ENCODE assay signal across 23 mouse cellular contexts in genomic region chr10:120160533-120160932, GRCm38 (mm10). TPM values are rescaled to one million over a fixed set of nuclear protein-coding genes. Genes with fewer than 3 reads are reported as not detected.
DNase-seq lines count a peak whose midpoint lies in the region; ATAC-seq and TF ChIP-seq lines count a peak whose summit lies in the region.
"Had no signal": no experiment of that assay in that cellular context is flagged by ENCODE, and none has a peak within 500 bp of the region (broad histone marks: within the 10 kb centered on the region; RNA-seq: fewer than 3 reads in every experiment).

No protein-coding gene starts in this region.

- TF ChIP-seq EP300 in CH12.LX (IDR thresholded peaks at IDR 0.05; ENCODE audit: low read length): no peak

- peaks cover 2 to 34% of the 10 kb centered on the region in 2 experiments for H3K4me1 ChIP-seq in CH12.LX (ENCODE audit: control insufficient read depth in 1 of 2, insufficient read depth in 2 of 2)
- peaks cover 0 to 10% of the 10 kb centered on the region in 2 experiments; a peak in 3 of 4 replicates for H3K4me1 ChIP-seq in ES-E14 (ENCODE audit: control insufficient read depth in 2 of 2, insufficient read depth in 2 of 2, low read length in 2 of 2, poor library complexity in 1 of 2)
- no peaks in the 10 kb centered on the region for H3K4me1 ChIP-seq in limb, embryonic 13.5 days
- H3K4me1 ChIP-seq: embryonic facial prominence, embryonic 15.5 days; heart, embryonic 13.5 days had no signal

- in situ Hi-C loops in CH12.LX (cut with MboI; ENCODE audit: low pct_ligation_motif_present, low pct_unique_long_range_greater_than_20kb, low sequenced_read_pairs): no loop called here
- in situ Hi-C loops in ES-E14 (cut with MboI; ENCODE audit: low sequenced_read_pairs in 2 of 2, unreplicated experiment in 2 of 2): no loop called here

- H3K9me3 ChIP-seq in CH12.LX (replicated peaks; ENCODE audit: low read length): no peaks in the 10 kb centered on the region
- H3K9me3 ChIP-seq in ES-E14 (ENCODE audit: control insufficient read depth, insufficient read depth, low read depth, low read length): no peaks in the 10 kb centered on the region
- no peaks in the 10 kb centered on the region for H3K9me3 ChIP-seq in limb, embryonic 13.5 days
- H3K9me3 ChIP-seq: embryonic facial prominence, embryonic 15.5 days; forebrain, embryonic 12.5 days; heart, embryonic 13.5 days; hindbrain, embryonic 12.5 days had no signal

- no peaks in the 10 kb centered on the region for H3K79me2 ChIP-seq in CH12.LX (replicated peaks; ENCODE audit: control insufficient read depth, extremely low read depth, insufficient read depth, poor library complexity, severe bottlenecking)

- 59% methylated on average over 9 of the region's 9 CpGs for WGBS in limb, embryonic 13.5 days

- no peak overlapping the region for H3K27ac ChIP-seq in CH12.LX (ENCODE audit: insufficient read depth, low read depth)
- H3K27ac ChIP-seq in ES-E14 (ENCODE audit: insufficient read depth, low read depth, low read length, poor library complexity, severe bottlenecking): no peak overlapping the region
- peak overlapping the region; percentile 39; the same call in 1 of the 2 replicates for H3K27ac ChIP-seq in limb, embryonic 13.5 days
- H3K27ac ChIP-seq: embryonic facial prominence, embryonic 15.5 days; forebrain, embryonic 12.5 days; gastrocnemius, adult 2 months; heart, embryonic 13.5 days; hindbrain, embryonic 12.5 days had no signal

- TF ChIP-seq POLR2A in CH12.LX (IDR thresholded peaks at IDR 0.05; ENCODE audit: low read depth, low read length): peak; percentile 55; the same call in 1 of the 2 replicates

- no peak for TF ChIP-seq CTCF in CH12.LX (conservative IDR thresholded peaks at IDR 0.05 in 1 of 2, IDR thresholded peaks at IDR 0.05 in 1 of 2; ENCODE audit: low read depth in 2 of 2, low read length in 2 of 2)

- no peak for TF ChIP-seq RAD21 in CH12.LX (IDR thresholded peaks at IDR 0.05; ENCODE audit: low read depth, low read length)

- H3K27me3 ChIP-seq in CH12.LX (replicated peaks): no peaks in the 10 kb centered on the region
- no peaks in the 10 kb centered on the region for H3K27me3 ChIP-seq in limb, embryonic 13.5 days
- H3K27me3 ChIP-seq: embryonic facial prominence, embryonic 15.5 days; forebrain, embryonic 12.5 days; heart, embryonic 13.5 days; hindbrain, embryonic 12.5 days had no signal

- no peak overlapping the region for H3K4me2 ChIP-seq in CH12.LX (ENCODE audit: insufficient read depth, low read depth, poor library complexity, severe bottlenecking)
- H3K4me2 ChIP-seq in limb, embryonic 13.5 days (replicated peaks): 0 out of 2 replicates have a peak overlapping the region, but pooled peaks have one; percentile 1
- H3K4me2 ChIP-seq: embryonic facial prominence, embryonic 15.5 days; forebrain, embryonic 12.5 days; heart, embryonic 13.5 days; hindbrain, embryonic 12.5 days had no signal

- H3K36me3 ChIP-seq in CH12.LX (replicated peaks in 1 of 2; ENCODE audit: control insufficient read depth in 1 of 2, insufficient read depth in 1 of 2, low read length in 1 of 2): peaks cover 2 to 4% of the 10 kb centered on the region in 2 experiments
- no peaks in the 10 kb centered on the region for H3K36me3 ChIP-seq in ES-E14 (ENCODE audit: control insufficient read depth, insufficient read depth, low read length, poor library complexity, severe bottlenecking)
- H3K36me3 ChIP-seq in limb, embryonic 13.5 days: no peaks in the 10 kb centered on the region
- H3K36me3 ChIP-seq: embryonic facial prominence, embryonic 15.5 days; forebrain, embryonic 12.5 days; heart, embryonic 13.5 days; hindbrain, embryonic 12.5 days had no signal

- DNase-seq in CH12.LX (ENCODE audit: extremely low read depth) (peak; percentile 35), ES-E14 (ENCODE audit: low read depth, low spot score) (no peak), MN1 (ENCODE audit: low spot score) (peak; percentile 84)
- no peak for DNase-seq in heart, adult 11 months
- DNase-seq in lung, adult 18-20 months: no peak
- DNase-seq: adrenal gland, adult 2 months; adrenal gland, postnatal 36 days; cerebellum, adult 2 months; cerebellum, postnatal 14 days; embryo, embryonic 11 days; forebrain, postnatal 0 days; gastrocnemius, adult 2 months; gastrocnemius, postnatal 25 days; heart, postnatal 4 days had no signal

- ATAC-seq in limb, embryonic 13.5 days (ENCODE audit: low FRiP score, low read depth): no peak
- no peak for ATAC-seq in erythroid progenitor cell, adult 5-6 weeks (replicated peaks; ENCODE audit: low FRiP score, poor library complexity, severe bottlenecking)
- ATAC-seq: forebrain, postnatal 0 days; hindbrain, embryonic 16.5 days; inflammation-experienced regulatory T-cells, adult 6 months; intestine, postnatal 0 days had no signal

- no peak overlapping the region for H3K9ac ChIP-seq in CH12.LX (ENCODE audit: insufficient read depth, low read depth)
- H3K9ac ChIP-seq in ES-E14 (ENCODE audit: insufficient read depth, low read depth, low read length, poor library complexity, severe bottlenecking): peak overlapping the region; percentile 18; the same call in 1 of the 2 replicates
- H3K9ac ChIP-seq in limb, embryonic 13.5 days: no peak overlapping the region
- H3K9ac ChIP-seq: embryonic facial prominence, embryonic 15.5 days; forebrain, embryonic 12.5 days; forebrain, postnatal 0 days; heart, embryonic 13.5 days; hindbrain, embryonic 12.5 days had no signal

- dilution Hi-C loops in CH12.LX (cut with MboI; ENCODE audit: extremely low pct_ligation_motif_present, extremely low pct_unique_long_range_greater_than_20kb, low sequenced_read_pairs): no loop called here

- H3K4me3 ChIP-seq in CH12.LX (replicated peaks in 1 of 3; ENCODE audit: low read depth in 2 of 3, low read length in 2 of 3, poor library complexity in 1 of 3) (peak overlapping the region in 1 of 3 experiments; percentile 40), ES-E14 (ENCODE audit: insufficient read depth in 1 of 2, low read depth in 1 of 2, low read length in 2 of 2, poor library complexity in 1 of 2, severe bottlenecking in 1 of 2) (peak overlapping the region; percentile 18; a peak in 2 of 4 replicates)
- H3K4me3 ChIP-seq in limb, embryonic 13.5 days: no peak overlapping the region
- H3K4me3 ChIP-seq: embryonic facial prominence, embryonic 15.5 days; forebrain, embryonic 12.5 days; gastrocnemius, adult 2 months; heart, embryonic 13.5 days; hindbrain, embryonic 12.5 days had no signal

TF ChIP-seq in CH12.LX, 34 proteins besides CTCF, POLR2A, EP300 and RAD21:
- peak; percentile 79 for TF ChIP-seq ELF1 (IDR thresholded peaks at IDR 0.05; ENCODE audit: low read depth, low read length)
- TF ChIP-seq MXI1 (IDR thresholded peaks at IDR 0.05; ENCODE audit: low read depth, low read length): 0 out of 2 replicates have a peak, but pooled peaks have one; percentile 31
- TF ChIP-seq SMC3 (IDR thresholded peaks at IDR 0.05; ENCODE audit: low read depth, low read length): no peak
- 0 out of 2 replicates have a peak, but pooled peaks have one; percentile 27 for TF ChIP-seq MYC (IDR thresholded peaks at IDR 0.05; ENCODE audit: low read depth, low read length)

TF ChIP-seq in ES-E14, 5 proteins besides CTCF, POLR2A, EP300 and RAD21:
- no peak for TF ChIP-seq MAFK (IDR thresholded peaks at IDR 0.05; ENCODE audit: insufficient read depth, low read depth, low read length)
- TF ChIP-seq ZNF384 (IDR thresholded peaks at IDR 0.05; ENCODE audit: low read depth, low read length): no peak
- no peak for TF ChIP-seq ZC3H11A (IDR thresholded peaks at IDR 0.05; ENCODE audit: borderline replicate concordance, low read depth, low read length)
- TF ChIP-seq HCFC1 (IDR thresholded peaks at IDR 0.05; ENCODE audit: borderline replicate concordance, insufficient read depth, low read length): no peak
- no peak for TF ChIP-seq CHD2 (IDR thresholded peaks at IDR 0.05; ENCODE audit: low read depth, low read length)

RNA-seq across cellular contexts. Expression of gene Tmbim4, which starts 40.9 kb away (rescaled TPM):
- total RNA-seq in CH12.LX (2012; rRNA removed): 83.6 and 97.8 TPM in 2 replicates
- 112 and 121 TPM in 2 replicates for total RNA-seq in CH12.LX (2014; rRNA removed)
- 104 and 113 TPM in 2 replicates for polyA plus RNA-seq in CH12.LX (2012; ENCODE audit: insufficient read length, low read depth)
- 116 and 125 TPM in 2 replicates for total RNA-seq in ES-E14 (2012; rRNA removed)
- polyA plus RNA-seq in limb, embryonic 13.5 days (2015; fragmentation: Nextera tagmentation; extraction: Ambion mirVana): 91.7 and 95.6 TPM in 2 replicates
- total RNA-seq in erythroid progenitor cell, adult 5-6 weeks (2015; ENCODE audit: low replicate concordance): 29.8 and 50.1 TPM in 2 replicates
- total RNA-seq in erythroid progenitor cell, adult 5-6 weeks (2017; ENCODE audit: low replicate concordance): 30.9 and 50.3 TPM in 2 replicates

RNA-seq across cellular contexts. Expression of gene Irak3, which starts 41.4 kb away (rescaled TPM):
- 2.1 and 3.1 TPM in 2 replicates for total RNA-seq in CH12.LX (2012; rRNA removed)
- 0.50 TPM in 2 replicates for total RNA-seq in CH12.LX (2014; rRNA removed)
- 0.65 and 1.1 TPM in 2 replicates for polyA plus RNA-seq in CH12.LX (2012; ENCODE audit: insufficient read length, low read depth)
- 15.1 and 19.8 TPM in 2 replicates for total RNA-seq in ES-E14 (2012; rRNA removed)
- polyA plus RNA-seq in limb, embryonic 13.5 days (2015; fragmentation: Nextera tagmentation; extraction: Ambion mirVana): 1.6 and 1.8 TPM in 2 replicates
- total RNA-seq in erythroid progenitor cell, adult 5-6 weeks (2015; ENCODE audit: low replicate concordance): 12.2 and 16.2 TPM in 2 replicates
- total RNA-seq in erythroid progenitor cell, adult 5-6 weeks (2017; ENCODE audit: low replicate concordance): 1.3 and 4.1 TPM in 2 replicates

RNA-seq across cellular contexts. Expression of gene Helb, which starts 47.7 kb away (rescaled TPM):
- total RNA-seq in CH12.LX (2012; rRNA removed): 15.6 and 16.0 TPM in 2 replicates
- total RNA-seq in CH12.LX (2014; rRNA removed): 21.8 and 22.0 TPM in 2 replicates
- 15.5 and 16.4 TPM in 2 replicates for polyA plus RNA-seq in CH12.LX (2012; ENCODE audit: insufficient read length, low read depth)
- 26.6 and 38.3 TPM in 2 replicates for total RNA-seq in ES-E14 (2012; rRNA removed)
- polyA plus RNA-seq in limb, embryonic 13.5 days (2015; fragmentation: Nextera tagmentation; extraction: Ambion mirVana): 9.1 and 9.2 TPM in 2 replicates
- total RNA-seq in erythroid progenitor cell, adult 5-6 weeks (2015; ENCODE audit: low replicate concordance): 25.6 and 31.0 TPM in 2 replicates
- total RNA-seq in erythroid progenitor cell, adult 5-6 weeks (2017; ENCODE audit: low replicate concordance): 46.1 and 48.0 TPM in 2 replicates

Comparison
In these comparisons a context has a peak if more than half of its experiments do, and no peak if none do; other contexts are left out.
1. DNase-seq: peak in CH12.LX (single experiment) and MN1 (single experiment); none in ES-E14 (single experiment), heart, adult 11 months (single experiment) and lung, adult 18-20 months (0 of 2).